Mouse (Mus musculus): ENCODE measurements at regions not wholly inside any gene's neighbourhood (a gene's known extent, or its start where the extent isn't known, plus 50 kb on each side); places are given as distances from the start of the nearest gene placed in this dataset.

DNA sequence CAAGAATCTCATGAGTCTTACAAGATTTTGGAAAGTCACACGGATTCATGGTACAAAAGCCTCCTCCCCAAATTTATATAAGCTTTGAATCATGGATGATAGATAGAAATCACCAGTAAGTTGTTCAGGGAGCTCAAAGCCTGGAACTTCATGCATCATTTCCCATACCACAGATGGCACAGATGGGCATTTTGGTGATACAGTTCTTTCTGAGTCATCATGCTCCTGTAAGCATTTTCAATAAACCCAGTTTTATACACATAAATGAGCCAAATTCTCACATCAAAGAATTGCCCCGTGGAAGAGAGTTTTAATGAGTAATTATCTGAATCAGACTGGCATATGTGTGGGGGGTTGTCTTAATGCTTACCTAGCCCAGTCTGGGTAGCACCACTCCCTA, 379.1 kb upstream of the Anxa10 start:
- ATAC-seq (no peak), DNase-seq (peak; percentile 3)
- Histone ChIP-seq H3K9ac (no peak overlapping the region), H3K4me2 (ENCODE audit: low read depth) (no peak overlapping the region), H3K36me3 (ENCODE audit: insufficient read depth) (no peaks in the 10 kb centered on the region), H3K4me3 (ENCODE audit: low read depth, low read length) (no peak overlapping the region), H3K9me3 (ENCODE audit: low read length) (no peaks in the 10 kb centered on the region), H3K27ac (ENCODE audit: low read depth, low read length) (no peak overlapping the region), H3K4me1 (ENCODE audit: insufficient read depth) (no peaks in the 10 kb centered on the region), H3K27me3 (ENCODE audit: insufficient read depth, low read length) (no peaks in the 10 kb centered on the region)
- no peak for TF ChIP-seq CTCF (IDR thresholded peaks at IDR 0.05; ENCODE audit: low read depth)
- 34% methylated on average over 2 of the region's 2 CpGs for WGBS

DNA sequence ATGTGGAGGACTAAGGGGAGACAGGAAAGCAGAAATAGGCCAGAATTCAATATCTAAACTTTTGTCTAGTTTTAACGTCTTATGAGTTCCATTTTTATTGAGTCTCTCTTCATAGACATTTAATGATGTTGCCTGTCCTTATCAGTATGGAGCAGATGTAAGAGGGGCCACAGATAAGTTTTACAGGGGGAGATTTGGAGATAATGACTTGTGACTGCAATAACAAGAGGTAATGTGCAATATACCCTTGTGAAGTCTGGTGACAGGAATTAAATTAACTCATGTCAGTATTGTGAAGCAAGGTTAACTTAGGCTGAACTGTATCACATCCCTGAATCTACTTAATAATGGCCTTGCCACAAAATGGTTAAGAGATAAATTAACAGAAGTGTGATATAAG, 359.6 kb upstream of the Anxa10 start:
- Histone ChIP-seq H3K4me3 (ENCODE audit: low read depth, low read length) (no peak overlapping the region), H3K4me1 (ENCODE audit: insufficient read depth) (no peaks in the 10 kb centered on the region), H3K27me3 (ENCODE audit: insufficient read depth, low read length) (no peaks in the 10 kb centered on the region), H3K9ac (no peak overlapping the region), H3K36me3 (ENCODE audit: insufficient read depth) (no peaks in the 10 kb centered on the region), H3K4me2 (ENCODE audit: low read depth) (no peak overlapping the region), H3K27ac (ENCODE audit: low read depth, low read length) (no peak overlapping the region), H3K9me3 (ENCODE audit: low read length) (no peaks in the 10 kb centered on the region)
- 92% methylated on average over 1 of the region's 1 CpGs for WGBS
- no peak for ATAC-seq
- no peak for TF ChIP-seq CTCF (IDR thresholded peaks at IDR 0.05; ENCODE audit: low read depth)
- DNase-seq = no peak

Measured in forebrain, postnatal 0 days (tissue).